Mouse (Mus musculus) heart, embryonic 12.5 days (tissue): ENCODE measurements around the gene Erbb2. TPM values are rescaled to one million over a fixed set of nuclear protein-coding genes. Genes with fewer than 3 reads are reported as not detected.

Experiments used
- ATAC-seq: fragments of 200-750 bp; cut with Nextera tagmentation; 2 replicates; pipeline ENCODE4 v1.8.0; 2017; ENCODE audit warnings: moderate TSS enrichment, moderate library complexity; ENCODE audit not compliant: insufficient number of reproducible peaks, low FRiP score
- H3K27ac ChIP-seq: fragments of 300-500 bp; sonication (generic); 2 replicates; pipeline ENCODE4 v1.5.1; 2016; ENCODE audit warnings: mild to moderate bottlenecking, moderate library complexity; ENCODE audit not compliant: poor library complexity, severe bottlenecking
- H3K27me3 ChIP-seq: fragments of 300-500 bp; sonication (generic); replicated peaks from 2 replicates; pipeline ENCODE4 v1.6.1; 2016; ENCODE audit warnings: mild to moderate bottlenecking, moderate library complexity
- H3K36me3 ChIP-seq: fragments of 300-500 bp; sonication (generic); 2 replicates; pipeline ENCODE4 v1.6.1; 2016; ENCODE audit warnings: mild to moderate bottlenecking, moderate library complexity
- H3K4me1 ChIP-seq: fragments of 300-500 bp; sonication (generic); replicated peaks from 2 replicates; pipeline ENCODE4 v1.6.1; 2016; ENCODE audit warnings: mild to moderate bottlenecking
- H3K4me2 ChIP-seq: fragments of 300-500 bp; sonication (generic); 2 replicates; pipeline ENCODE4 v1.6.1; 2016; ENCODE audit warnings: mild to moderate bottlenecking, moderate library complexity
- H3K4me3 ChIP-seq: fragments of 300-500 bp; sonication (generic); 2 replicates; pipeline ENCODE4 v1.5.1; 2016; ENCODE audit warnings: mild to moderate bottlenecking
- H3K9ac ChIP-seq: fragments of 300-500 bp; sonication (generic); 2 replicates; pipeline ENCODE4 v1.6.1; 2016; ENCODE audit warnings: mild to moderate bottlenecking, moderate library complexity
- H3K9me3 ChIP-seq: fragments of 300-500 bp; sonication (generic); replicated peaks from 2 replicates; pipeline ENCODE4 v1.6.1; 2016; ENCODE audit warnings: mild to moderate bottlenecking, moderate library complexity
- WGBS: fragments of 180-500 bp; shearing (Covaris S2); methylation state at CpG from one replicate; pipeline ENCODE4 v1.1.7; 2016; 5-methylcytosine and 5-hydroxymethylcytosine counted together
- polyA plus RNA-seq: library from polyadenylated mRNA; unstranded; fragments of >200 nt; fragmentation: Nextera tagmentation; extraction: Ambion mirVana; gene quantifications from 2 replicates; pipeline ENCODE4 v1.2.1, GENCODE M21; 2016

Gene Erbb2
- polyA plus RNA-seq, 1 experiment from 2014 or later = 67.1 TPM

DNA sequence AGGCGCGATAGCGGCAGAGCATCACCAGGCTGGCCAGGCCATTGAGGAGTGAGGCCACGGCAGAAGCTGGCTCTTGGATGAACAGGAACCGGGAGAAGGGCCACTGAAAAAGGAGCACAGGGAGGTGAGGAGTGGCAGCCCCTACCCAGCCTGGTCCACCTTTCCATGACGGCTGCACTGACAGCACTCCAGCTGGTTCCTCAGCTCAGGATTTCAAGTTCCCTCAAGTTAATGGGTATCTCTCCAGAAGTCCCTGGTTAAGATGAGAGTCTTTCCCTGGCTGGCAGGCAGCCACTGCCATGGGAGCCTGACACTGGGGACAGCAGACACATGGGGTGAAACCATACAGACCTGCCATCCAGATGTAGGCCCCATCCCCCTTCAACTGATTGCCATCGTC is 14.3 kb upstream of the Erbb2 start:
- Histone ChIP-seq H3K4me2 (no peak overlapping the region), H3K27me3 (no peaks in the 10 kb centered on the region), H3K27ac (no peak overlapping the region), H3K9ac (no peak overlapping the region), H3K36me3 (peaks cover 9% of the 10 kb centered on the region; the same call in 1 of the 2 replicates), H3K4me3 (no peak overlapping the region), H3K4me1 (peaks cover 43% of the 10 kb centered on the region), H3K9me3 (no peaks in the 10 kb centered on the region)
- 88% methylated on average over 7 of the region's 7 CpGs for WGBS
- ATAC-seq = no peak

DNA sequence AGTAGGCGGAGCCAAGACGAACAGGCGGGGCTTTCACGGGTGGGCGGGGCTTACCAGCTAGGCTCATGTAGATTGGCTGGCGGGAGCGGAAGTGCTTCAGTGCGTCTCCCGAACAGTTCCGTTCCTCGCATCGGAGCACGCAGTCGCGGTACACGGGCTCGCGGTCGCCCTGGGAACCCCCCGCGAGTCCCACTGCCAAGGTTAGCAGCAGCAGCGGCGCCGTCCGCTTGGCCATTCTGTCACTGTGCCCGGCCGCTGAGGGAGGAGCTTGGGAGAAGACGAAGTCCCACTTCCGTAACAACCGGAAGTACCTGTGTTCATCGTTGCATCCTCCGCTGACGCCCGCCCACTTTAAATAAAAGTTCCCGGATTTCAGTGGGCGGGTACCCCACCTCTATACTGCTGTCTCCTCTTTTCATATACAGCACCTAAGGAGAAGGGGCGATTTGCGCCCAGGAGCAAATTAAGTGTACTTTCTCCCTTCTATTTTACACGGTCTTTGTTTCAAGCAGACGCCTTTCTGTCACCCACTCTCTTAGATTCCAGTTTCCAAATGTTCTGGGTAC is 12.0 kb upstream of the Erbb2 start, which contains the start of gene Pgap3:
Gene Pgap3, minus strand, starts transcription at position 330 of the 566 bp plus-strand sequence.
- H3K9me3 ChIP-seq = no peaks in the 10 kb centered on the region
- peak within 1 kb of the TSS; percentile 59 for H3K4me3 ChIP-seq
- H3K27me3 ChIP-seq = no peaks in the 10 kb centered on the region
- WGBS = 1% methylated on average over 40 of the region's 40 CpGs
- H3K4me2 ChIP-seq = peak within 1 kb of the TSS; percentile 75
- peaks cover 20% of the 10 kb centered on the region for H3K4me1 ChIP-seq
- H3K27ac ChIP-seq = peak within 1 kb of the TSS; percentile 93
- peak within 1 kb of the TSS; percentile 72 for H3K9ac ChIP-seq
- peak; percentile 86 for ATAC-seq
- peaks cover 9% of the 10 kb centered on the region; the same call in 1 of the 2 replicates for H3K36me3 ChIP-seq

GRCm38 (mm10) chr11:98400816-98401215 is 11.5 kb upstream of the Erbb2 start:
- H3K27me3 ChIP-seq = no peaks in the 10 kb centered on the region
- peaks cover 9% of the 10 kb centered on the region; the same call in 1 of the 2 replicates for H3K36me3 ChIP-seq
- 54% methylated on average over 3 of the region's 3 CpGs for WGBS
- peak overlapping the region; percentile 59 for H3K4me3 ChIP-seq
- peaks cover 18% of the 10 kb centered on the region for H3K4me1 ChIP-seq
- no peaks in the 10 kb centered on the region for H3K9me3 ChIP-seq
- peak overlapping the region; percentile 93 for H3K27ac ChIP-seq
- peak overlapping the region; percentile 72 for H3K9ac ChIP-seq
- peak overlapping the region; percentile 75 for H3K4me2 ChIP-seq
- no peak for ATAC-seq

DNA sequence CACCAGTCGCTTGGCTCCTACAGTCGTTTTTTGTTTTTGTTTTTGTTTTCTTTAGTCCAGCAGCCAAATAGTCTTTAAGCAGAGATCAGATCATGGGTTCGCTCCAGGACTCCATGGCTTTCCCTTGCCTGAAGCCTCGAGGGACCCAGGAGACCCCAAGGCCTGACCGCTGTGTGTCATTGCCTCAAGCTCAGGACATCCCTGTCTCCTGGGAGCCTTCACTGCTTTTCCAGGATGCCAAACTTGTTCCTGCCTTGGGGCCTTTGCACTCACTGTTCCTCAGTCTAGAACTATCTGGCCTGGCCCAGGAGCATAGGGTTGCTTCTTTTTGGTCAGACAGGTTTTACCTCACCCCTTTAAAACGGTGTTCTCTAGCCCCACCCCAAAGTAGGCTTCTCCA is 5.6 kb upstream of the Erbb2 start:
- no peaks in the 10 kb centered on the region for H3K27me3 ChIP-seq
- H3K36me3 ChIP-seq = no peaks in the 10 kb centered on the region
- WGBS = 73% methylated on average over 6 of the region's 6 CpGs

DNA sequence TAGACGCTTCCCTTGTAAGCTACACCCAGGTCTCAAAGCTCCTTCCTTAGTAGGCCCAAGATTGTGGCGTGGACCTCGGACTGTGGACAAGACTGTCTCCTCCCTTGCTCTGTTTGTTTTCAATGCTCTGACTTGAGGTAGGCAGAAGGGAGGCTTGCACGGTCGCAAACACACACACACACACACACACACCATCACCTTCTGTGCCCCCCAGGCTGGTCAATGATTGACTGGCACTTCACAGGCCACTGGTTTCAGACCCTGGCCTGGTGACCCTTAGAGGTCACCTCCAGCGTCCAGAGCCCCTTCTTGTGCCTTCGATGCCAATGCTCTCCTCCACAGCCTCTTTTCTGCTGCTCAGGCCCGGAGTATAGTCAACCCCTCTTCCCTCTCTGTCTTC is 3.4 kb upstream of the Erbb2 start:
- peaks cover 32% of the 10 kb centered on the region for H3K4me1 ChIP-seq
- H3K27ac ChIP-seq = peak overlapping the region; percentile 9
- 0 out of 2 replicates have a peak overlapping the region, but pooled peaks have one; percentile 12 for H3K4me3 ChIP-seq
- H3K4me2 ChIP-seq = peak overlapping the region; percentile 41
- H3K9me3 ChIP-seq = no peaks in the 10 kb centered on the region
- WGBS = 57% methylated on average over 8 of the region's 8 CpGs
- H3K36me3 ChIP-seq = no peaks in the 10 kb centered on the region
- no peaks in the 10 kb centered on the region for H3K27me3 ChIP-seq
- ATAC-seq = no peak
- H3K9ac ChIP-seq = peak overlapping the region; percentile 3

More for the DNA sequence above, 5.6 kb upstream of the Erbb2 start:
- no peak overlapping the region for H3K27ac ChIP-seq
- H3K4me3 ChIP-seq = no peak overlapping the region
- H3K4me2 ChIP-seq = no peak overlapping the region
- no peaks in the 10 kb centered on the region for H3K9me3 ChIP-seq
- no peak for ATAC-seq
- H3K9ac ChIP-seq = no peak overlapping the region
- peaks cover 24% of the 10 kb centered on the region for H3K4me1 ChIP-seq

GRCm38 (mm10) chr11:98409341-98409822 is 2.9 kb upstream of the Erbb2 start:
- H3K36me3 ChIP-seq = no peaks in the 10 kb centered on the region
- peak overlapping the region; percentile 41 for H3K4me2 ChIP-seq
- no peaks in the 10 kb centered on the region for H3K9me3 ChIP-seq
- peak overlapping the region; percentile 3 for H3K9ac ChIP-seq
- peak; percentile 52 for ATAC-seq
- no peaks in the 10 kb centered on the region for H3K27me3 ChIP-seq
- peaks cover 37% of the 10 kb centered on the region for H3K4me1 ChIP-seq
- peak overlapping the region; percentile 9 for H3K27ac ChIP-seq
- WGBS = 6% methylated on average over 10 of the region's 10 CpGs
- H3K4me3 ChIP-seq = 0 out of 2 replicates have a peak overlapping the region, but pooled peaks have one; percentile 12

DNA sequence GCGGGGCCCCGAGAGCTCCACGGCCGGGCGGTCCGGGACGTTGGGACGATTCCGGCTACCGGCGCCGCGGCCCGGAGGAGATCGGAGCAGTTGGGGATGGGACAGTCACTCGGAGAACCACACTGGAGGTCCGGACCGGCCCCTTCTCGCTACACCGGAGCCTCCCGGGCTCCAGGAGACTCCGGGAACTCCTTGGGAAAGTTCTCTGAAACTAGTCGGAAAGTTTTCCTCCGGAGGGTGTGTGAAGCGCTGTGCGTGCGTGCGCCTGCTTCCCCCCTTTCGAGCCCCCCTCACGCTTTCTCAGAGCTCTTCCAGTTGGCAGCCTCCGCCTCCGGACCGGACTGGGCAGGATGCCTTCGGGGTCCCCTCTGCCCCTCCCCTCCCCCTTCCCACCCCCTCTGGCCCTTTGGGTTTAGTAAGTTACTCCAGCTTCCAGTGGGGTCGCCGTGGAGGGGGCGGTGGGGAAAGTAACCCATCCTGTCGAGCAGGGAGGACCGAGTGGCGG is 579 bp downstream of the Erbb2 start:
- Histone ChIP-seq H3K4me2 (peak overlapping the region; percentile 70), H3K36me3 (peaks cover 5% of the 10 kb centered on the region; the same call in 1 of the 2 replicates), H3K9me3 (no peaks in the 10 kb centered on the region), H3K9ac (peak overlapping the region; percentile 100), H3K27ac (peak overlapping the region; percentile 93), H3K27me3 (no peaks in the 10 kb centered on the region), H3K4me1 (peaks cover 67% of the 10 kb centered on the region), H3K4me3 (peak overlapping the region; percentile 93)
- under 1% methylated on average over 40 of the region's 40 CpGs for WGBS
- ATAC-seq = peak; percentile 40

- Histone ChIP-seq H3K4me2 (peak overlapping the region; percentile 70), H3K4me1 (peaks cover 73% of the 10 kb centered on the region), H3K27ac (peak overlapping the region; percentile 93), H3K36me3 (peaks cover 7% of the 10 kb centered on the region; the same call in 1 of the 2 replicates), H3K4me3 (peak overlapping the region; percentile 93), H3K9ac (peak overlapping the region; percentile 100), H3K9me3 (no peaks in the 10 kb centered on the region), H3K27me3 (no peaks in the 10 kb centered on the region)
- WGBS = 18% methylated on average over 7 of the region's 7 CpGs
- no peak for ATAC-seq
These were observed 1.5 kb downstream of the Erbb2 start for GRCm38 (mm10) chr11:98413731-98414130.

DNA sequence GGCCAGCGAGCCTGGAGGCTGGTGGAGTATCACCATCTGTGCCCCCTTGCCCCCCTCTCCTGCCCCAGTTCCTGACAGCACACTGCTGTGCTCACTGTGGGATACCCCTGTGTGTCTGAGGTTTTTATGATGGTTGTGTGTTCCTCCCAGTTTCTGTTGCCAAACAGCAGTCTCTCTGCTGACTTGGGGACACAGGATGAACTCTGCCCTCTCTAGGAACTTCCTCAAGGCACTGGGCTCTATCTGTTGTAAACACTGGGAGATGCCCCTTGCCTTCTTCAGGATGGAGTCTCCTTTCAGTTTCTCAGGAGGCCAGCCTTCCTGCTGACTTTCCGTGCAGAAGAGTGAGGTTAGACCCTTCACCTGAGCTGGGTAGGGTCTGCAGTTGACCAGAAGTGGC is 1.9 kb downstream of the Erbb2 start:
- Histone ChIP-seq H3K4me2 (peak overlapping the region; percentile 70), H3K27me3 (no peaks in the 10 kb centered on the region), H3K9ac (peak overlapping the region; percentile 100), H3K36me3 (peaks cover 10% of the 10 kb centered on the region; the same call in 1 of the 2 replicates), H3K9me3 (no peaks in the 10 kb centered on the region), H3K27ac (0 out of 2 replicates have a peak overlapping the region, but pooled peaks have one; percentile 93), H3K4me1 (peaks cover 72% of the 10 kb centered on the region), H3K4me3 (peak overlapping the region; percentile 93)
- 27% methylated on average over 2 of the region's 2 CpGs for WGBS
- no peak for ATAC-seq

- Histone ChIP-seq H3K36me3 (peaks cover 38% of the 10 kb centered on the region), H3K4me3 (no peak overlapping the region), H3K4me1 (peaks cover 62% of the 10 kb centered on the region), H3K27me3 (no peaks in the 10 kb centered on the region), H3K27ac (no peak overlapping the region), H3K9me3 (no peaks in the 10 kb centered on the region), H3K9ac (no peak overlapping the region), H3K4me2 (no peak overlapping the region)
- 80% methylated on average over 1 of the region's 1 CpGs for WGBS
- no peak for ATAC-seq
These were observed 4.8 kb downstream of the Erbb2 start for GRCm38 (mm10) chr11:98417074-98417473.

DNA sequence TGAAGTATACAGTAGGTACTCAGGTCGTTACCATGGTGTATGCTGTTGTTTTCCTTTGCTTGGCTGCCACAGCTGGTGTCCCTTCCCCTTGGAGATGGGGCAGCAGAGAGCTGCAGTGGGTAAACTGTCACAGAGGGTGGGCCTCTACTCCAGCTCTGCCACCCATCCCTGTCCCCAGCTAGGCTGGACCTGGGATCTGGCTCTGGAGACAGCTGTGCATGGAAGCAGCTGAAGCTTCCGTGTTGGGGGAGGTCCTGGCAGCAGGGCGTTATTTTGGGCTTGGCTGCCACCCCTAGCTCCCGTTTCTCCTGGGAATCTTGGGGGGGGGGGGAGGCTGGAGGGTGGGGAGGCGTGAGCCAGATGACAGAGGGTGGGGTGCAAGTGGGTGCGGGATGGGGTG is 6.0 kb downstream of the Erbb2 start:
- Histone ChIP-seq H3K4me3 (no peak overlapping the region), H3K9ac (peak overlapping the region; percentile 9), H3K36me3 (peaks cover 50% of the 10 kb centered on the region), H3K4me2 (no peak overlapping the region), H3K27me3 (no peaks in the 10 kb centered on the region), H3K4me1 (peaks cover 62% of the 10 kb centered on the region), H3K9me3 (no peaks in the 10 kb centered on the region), H3K27ac (no peak overlapping the region)
- ATAC-seq = no peak
- WGBS = 51% methylated on average over 6 of the region's 6 CpGs
